Mouse (Mus musculus) lung, adult 2 months (tissue): ENCODE data around the gene Pgk2.
"Not testable (repeated sequence)": the region's sequence is repeated elsewhere in the genome, so short reads cannot be mapped to it uniquely, and the experiment has no call there.

Experiments
- CTCF ChIP-seq: fragments of 200-500 bp; IDR thresholded peaks from 2 replicates; pipeline ENCODE4 v1.5.1; 2011; ENCODE audit warnings: mild to moderate bottlenecking, low read length, control low read depth; ENCODE audit not compliant: insufficient read depth
- POLR2A ChIP-seq: fragments of 200-500 bp; IDR thresholded peaks from 2 replicates; pipeline ENCODE4 v1.6.1; 2011; ENCODE audit warnings: low read depth, mild to moderate bottlenecking, control low read depth, low read length, borderline replicate concordance; ENCODE audit errors: extremely low read depth

GRCm38 (mm10) chr17:40201803-40202202, 6.6 kb downstream of the Pgk2 start:
- TF ChIP-seq CTCF, POLR2A: not testable (repeated sequence)
